Mouse (Mus musculus) gastrocnemius, postnatal 25 days (tissue): Measurements from ENCODE around the gene Gjb5. TPM values are rescaled to one million over a fixed set of nuclear protein-coding genes. Genes with fewer than 3 reads are reported as not detected.

Experiments used
- DNase-seq: peaks from one replicate; pipeline ENCODE4 v3.0.0; 2022
- total RNA-seq, 2 experiments: library from RNA; stranded (reverse); gene quantifications; 1 replicate in 1 of 2; 2 replicates in 1 of 2; pipeline ENCODE4 v1.2.3; 2021

Gene Gjb5
- total RNA-seq, 2 experiments from 2014 or later, result 0.16 TPM; not detected in 1

GRCm38 (mm10) chr4:127306915-127307314 is 51.1 kb downstream of the Gjb5 start:
- no peak for DNase-seq

Other genes starting within 250 kb of the Gjb5 start
- gene Tmem35b, start 234.5 kb downstream of the Gjb5 start, total RNA-seq, result 1 to 10 TPM in 1 of 2 experiments, under 1 TPM in 1; 0.74 to 1.3 TPM
- under 1 TPM in 1 of 2 experiments, not detected in 1; 0.08 TPM for gene Dlgap3, start 189.0 kb downstream of the Gjb5 start, total RNA-seq
- gene Smim12, start 114.4 kb downstream of the Gjb5 start, total RNA-seq, result 10 to 100 TPM; 32.7 to 33.4 TPM
- 1 to 10 TPM; 4.1 to 6.7 TPM for gene Gja4, start 44.1 kb downstream of the Gjb5 start, total RNA-seq
- gene Gjb3, start 27.3 kb downstream of the Gjb5 start, total RNA-seq, result not detected
- gene Gjb4, start 4.1 kb downstream of the Gjb5 start, total RNA-seq, result not detected